Mouse (Mus musculus): Measurements from ENCODE around the gene Nr1i3. TPM values are rescaled to one million over a fixed set of nuclear protein-coding genes. Genes with fewer than 3 reads are reported as not detected.

Nr1i3 gene
- polyA plus RNA-seq, 1 experiment from 2014 or later = 0.36 TPM

GRCm38 (mm10) chr1:171200769-171201168 lies 13.0 kb upstream of the Nr1i3 start:
- Histone ChIP-seq H3K4me3 (no peak overlapping the region), H3K9me3 (replicated peaks) (no peaks in the 10 kb centered on the region), H3K27ac (no peak overlapping the region), H3K36me3 (no peaks in the 10 kb centered on the region), H3K27me3 (replicated peaks) (peaks cover 41% of the 10 kb centered on the region), H3K9ac (no peak overlapping the region), H3K4me1 (0 out of 2 replicates have a peak, but pooled peaks cover 9% of the 10 kb centered on the region), H3K4me2 (no peak overlapping the region)
- 76% methylated on average over 1 of the region's 1 CpGs for WGBS (ENCODE audit: insufficient replicate concordance)
- no peak for ATAC-seq

- H3K4me1 ChIP-seq = 0 out of 2 replicates have a peak, but pooled peaks cover 10% of the 10 kb centered on the region
- 35% methylated on average over 11 of the region's 11 CpGs for WGBS (ENCODE audit: insufficient replicate concordance)
- no peak overlapping the region for H3K4me3 ChIP-seq
- peaks cover 23% of the 10 kb centered on the region for H3K27me3 ChIP-seq (replicated peaks)
- ATAC-seq = no peak
- no peaks in the 10 kb centered on the region for H3K36me3 ChIP-seq
- H3K9ac ChIP-seq = no peak overlapping the region
- H3K27ac ChIP-seq = peak overlapping the region; percentile 54; the same call in 1 of the 2 replicates
- no peak overlapping the region for H3K4me2 ChIP-seq
- no peaks in the 10 kb centered on the region for H3K9me3 ChIP-seq (replicated peaks)
These were observed 10.1 kb upstream of the Nr1i3 start for GRCm38 (mm10) chr1:171203471-171204248.

GRCm38 (mm10) chr1:171204249-171204644 lies 9.5 kb upstream of the Nr1i3 start:
- H3K27me3 ChIP-seq (replicated peaks) = peaks cover 18% of the 10 kb centered on the region
- no peak overlapping the region for H3K4me3 ChIP-seq
- peak overlapping the region; percentile 54; the same call in 1 of the 2 replicates for H3K27ac ChIP-seq
- H3K4me1 ChIP-seq = 0 out of 2 replicates have a peak, but pooled peaks cover 10% of the 10 kb centered on the region
- H3K4me2 ChIP-seq = no peak overlapping the region
- peak; percentile 73 for ATAC-seq
- no peak overlapping the region for H3K9ac ChIP-seq
- WGBS (ENCODE audit: insufficient replicate concordance) = 72% methylated on average over 7 of the region's 7 CpGs
- no peaks in the 10 kb centered on the region for H3K9me3 ChIP-seq (replicated peaks)
- H3K36me3 ChIP-seq = no peaks in the 10 kb centered on the region

- H3K9ac ChIP-seq = no peak overlapping the region
- H3K27ac ChIP-seq = no peak overlapping the region
- no peaks in the 10 kb centered on the region for H3K36me3 ChIP-seq
- H3K4me3 ChIP-seq = no peak overlapping the region
- peaks cover 18% of the 10 kb centered on the region; the same call in 1 of the 2 replicates for H3K4me1 ChIP-seq
- H3K27me3 ChIP-seq (replicated peaks) = peaks cover 28% of the 10 kb centered on the region
- 49% methylated on average over 6 of the region's 6 CpGs for WGBS (ENCODE audit: insufficient replicate concordance)
- H3K4me2 ChIP-seq = no peak overlapping the region
- H3K9me3 ChIP-seq (replicated peaks) = no peaks in the 10 kb centered on the region
- no peak for ATAC-seq
These were observed 7.9 kb upstream of the Nr1i3 start for GRCm38 (mm10) chr1:171205704-171206493.

- Histone ChIP-seq H3K4me2 (no peak overlapping the region), H3K9ac (no peak overlapping the region), H3K4me1 (peaks cover 16% of the 10 kb centered on the region; the same call in 1 of the 2 replicates), H3K9me3 (replicated peaks) (no peaks in the 10 kb centered on the region), H3K4me3 (no peak overlapping the region), H3K27ac (no peak overlapping the region), H3K36me3 (no peaks in the 10 kb centered on the region), H3K27me3 (replicated peaks) (peaks cover 42% of the 10 kb centered on the region)
- no peak for ATAC-seq
- 17% methylated on average over 4 of the region's 4 CpGs for WGBS (ENCODE audit: insufficient replicate concordance)
These were observed 4.4 kb upstream of the Nr1i3 start for GRCm38 (mm10) chr1:171209409-171209808.

GRCm38 (mm10) chr1:171212854-171213253 lies 916 bp upstream of the Nr1i3 start:
- no peak overlapping the region for H3K9ac ChIP-seq
- no peak for ATAC-seq
- WGBS (ENCODE audit: insufficient replicate concordance) = 52% methylated on average over 3 of the region's 3 CpGs
- H3K27ac ChIP-seq = no peak overlapping the region
- peaks cover 17% of the 10 kb centered on the region for H3K4me1 ChIP-seq
- H3K4me3 ChIP-seq = no peak overlapping the region
- H3K27me3 ChIP-seq (replicated peaks) = peaks cover 39% of the 10 kb centered on the region
- H3K4me2 ChIP-seq = no peak overlapping the region
- H3K36me3 ChIP-seq = no peaks in the 10 kb centered on the region
- H3K9me3 ChIP-seq (replicated peaks) = no peaks in the 10 kb centered on the region

GRCm38 (mm10) chr1:171216241-171216955 lies 2.6 kb downstream of the Nr1i3 start:
- WGBS (ENCODE audit: insufficient replicate concordance) = 59% methylated on average over 18 of the region's 18 CpGs
- no peaks in the 10 kb centered on the region for H3K9me3 ChIP-seq (replicated peaks)
- H3K27me3 ChIP-seq (replicated peaks) = peaks cover 23% of the 10 kb centered on the region
- no peak overlapping the region for H3K4me2 ChIP-seq
- no peak overlapping the region for H3K27ac ChIP-seq
- no peak overlapping the region for H3K4me3 ChIP-seq
- no peak for ATAC-seq
- H3K36me3 ChIP-seq = peaks cover 25% of the 10 kb centered on the region
- H3K4me1 ChIP-seq = peaks cover 16% of the 10 kb centered on the region
- no peak overlapping the region for H3K9ac ChIP-seq

- H3K9me3 ChIP-seq (replicated peaks) = no peaks in the 10 kb centered on the region
- H3K27me3 ChIP-seq (replicated peaks) = no peaks in the 10 kb centered on the region
- H3K27ac ChIP-seq = peak overlapping the region; percentile 71
- H3K9ac ChIP-seq = peak overlapping the region; percentile 72; the same call in 1 of the 2 replicates
- peak overlapping the region; percentile 74 for H3K4me3 ChIP-seq
- peaks cover 32% of the 10 kb centered on the region for H3K4me1 ChIP-seq
- H3K36me3 ChIP-seq = peaks cover 25% of the 10 kb centered on the region
- 7% methylated on average over 10 of the region's 10 CpGs for WGBS (ENCODE audit: insufficient replicate concordance)
- no peak for ATAC-seq
- H3K4me2 ChIP-seq = peak overlapping the region; percentile 91
These were observed 7.1 kb downstream of the Nr1i3 start for GRCm38 (mm10) chr1:171220871-171221270.

GRCm38 (mm10) chr1:171221281-171222193 lies 7.8 kb downstream of the Nr1i3 start:
- H3K9ac ChIP-seq = peak overlapping the region; percentile 72
- H3K4me1 ChIP-seq = peaks cover 26% of the 10 kb centered on the region
- H3K9me3 ChIP-seq (replicated peaks) = no peaks in the 10 kb centered on the region
- peak overlapping the region; percentile 74 for H3K4me3 ChIP-seq
- peak overlapping the region; percentile 91 for H3K4me2 ChIP-seq
- no peaks in the 10 kb centered on the region for H3K27me3 ChIP-seq (replicated peaks)
- H3K27ac ChIP-seq = peak overlapping the region; percentile 71
- 5% methylated on average over 22 of the region's 22 CpGs for WGBS (ENCODE audit: insufficient replicate concordance)
- ATAC-seq = no peak
- peaks cover 25% of the 10 kb centered on the region for H3K36me3 ChIP-seq

GRCm38 (mm10) chr1:171222238-171223155 lies 8.7 kb downstream of the Nr1i3 start, which contains the start of gene Tomm40l:
Tomm40l (minus strand) TSS chr1:171222514.
- H3K4me1 ChIP-seq = peaks cover 30% of the 10 kb centered on the region
- H3K9me3 ChIP-seq (replicated peaks) = no peaks in the 10 kb centered on the region
- WGBS (ENCODE audit: insufficient replicate concordance) = 1% methylated on average over 28 of the region's 28 CpGs
- peak; percentile 97 for ATAC-seq
- H3K4me2 ChIP-seq = peak within 1 kb of the TSS; percentile 91
- no peaks in the 10 kb centered on the region for H3K27me3 ChIP-seq (replicated peaks)
- H3K27ac ChIP-seq = peak within 1 kb of the TSS; percentile 93
- H3K4me3 ChIP-seq = peak within 1 kb of the TSS; percentile 74
- peaks cover 25% of the 10 kb centered on the region for H3K36me3 ChIP-seq
- H3K9ac ChIP-seq = peak within 1 kb of the TSS; percentile 76
